Mouse (Mus musculus): ENCODE measurements at regions not wholly inside any gene's neighbourhood (a gene's known extent, or its start where the extent isn't known, plus 50 kb on each side); places are given as distances from the start of the nearest gene placed in this dataset.

DNA sequence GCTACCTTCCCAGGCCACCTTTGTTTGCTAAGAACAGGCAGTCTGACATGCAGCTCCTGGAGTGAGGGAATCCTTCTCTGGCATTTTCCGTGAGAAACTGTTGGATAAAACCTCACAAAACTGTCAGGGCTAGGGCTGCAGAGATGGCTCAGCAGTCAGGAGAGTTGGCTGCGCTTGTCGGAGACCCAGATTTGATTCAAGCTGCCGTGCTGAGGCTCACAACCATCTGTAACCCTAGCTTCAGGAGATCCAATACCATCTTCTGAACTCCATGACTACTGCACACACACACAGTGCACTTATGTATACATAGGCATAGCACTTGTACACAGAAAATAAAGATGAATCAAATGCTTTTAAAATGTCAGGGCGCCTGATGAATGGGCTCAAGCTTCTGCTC lies 82.5 kb downstream of the Asb1 start:
- H3K4me1 ChIP-seq (replicated peaks; ENCODE audit: control insufficient read depth, insufficient read depth, low read length) = no peaks in the 10 kb centered on the region
- no peaks in the 10 kb centered on the region for H3K9me3 ChIP-seq (ENCODE audit: control insufficient read depth)
- H3K27me3 ChIP-seq (replicated peaks; ENCODE audit: control insufficient read depth, insufficient read depth, low read length) = no peaks in the 10 kb centered on the region
- ATAC-seq = no peak
- no peaks in the 10 kb centered on the region for H3K36me3 ChIP-seq (ENCODE audit: control insufficient read depth, insufficient read depth)
- H3K27ac ChIP-seq (ENCODE audit: low read depth, low read length) = no peak overlapping the region
- 83% methylated on average over 5 of the region's 5 CpGs for WGBS
- H3K9ac ChIP-seq (ENCODE audit: low read depth, low read length) = no peak overlapping the region
- H3K4me3 ChIP-seq (ENCODE audit: low read depth, low read length) = no peak overlapping the region
- no peak for TF ChIP-seq CTCF (IDR thresholded peaks at IDR 0.05; ENCODE audit: low read depth)
- H3K4me2 ChIP-seq (replicated peaks; ENCODE audit: low read depth) = no peak overlapping the region

DNA sequence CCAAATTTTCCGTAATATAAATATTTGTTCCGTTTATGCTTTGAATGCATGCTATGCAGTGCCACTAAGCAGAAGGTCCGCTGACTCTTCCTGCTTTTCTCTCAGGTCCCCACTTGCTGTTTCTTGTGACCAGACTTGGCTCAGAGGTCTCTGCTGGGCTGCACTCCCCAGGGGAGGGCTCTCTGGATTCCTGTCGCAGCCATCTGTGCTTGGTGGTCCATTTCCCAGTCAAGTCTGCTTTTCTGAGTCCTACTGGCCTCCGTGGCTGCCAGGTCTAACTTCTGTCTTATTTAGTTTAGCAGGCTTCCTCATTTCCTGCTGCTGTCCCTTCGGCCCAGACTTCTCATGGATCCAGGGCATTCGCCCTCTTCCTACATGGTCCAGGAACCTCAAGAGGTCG lies 83.7 kb downstream of the Asb1 start:
- H3K36me3 ChIP-seq (ENCODE audit: control insufficient read depth, insufficient read depth) = no peaks in the 10 kb centered on the region
- no peak for ATAC-seq
- H3K9ac ChIP-seq (ENCODE audit: low read depth, low read length) = no peak overlapping the region

DNA sequence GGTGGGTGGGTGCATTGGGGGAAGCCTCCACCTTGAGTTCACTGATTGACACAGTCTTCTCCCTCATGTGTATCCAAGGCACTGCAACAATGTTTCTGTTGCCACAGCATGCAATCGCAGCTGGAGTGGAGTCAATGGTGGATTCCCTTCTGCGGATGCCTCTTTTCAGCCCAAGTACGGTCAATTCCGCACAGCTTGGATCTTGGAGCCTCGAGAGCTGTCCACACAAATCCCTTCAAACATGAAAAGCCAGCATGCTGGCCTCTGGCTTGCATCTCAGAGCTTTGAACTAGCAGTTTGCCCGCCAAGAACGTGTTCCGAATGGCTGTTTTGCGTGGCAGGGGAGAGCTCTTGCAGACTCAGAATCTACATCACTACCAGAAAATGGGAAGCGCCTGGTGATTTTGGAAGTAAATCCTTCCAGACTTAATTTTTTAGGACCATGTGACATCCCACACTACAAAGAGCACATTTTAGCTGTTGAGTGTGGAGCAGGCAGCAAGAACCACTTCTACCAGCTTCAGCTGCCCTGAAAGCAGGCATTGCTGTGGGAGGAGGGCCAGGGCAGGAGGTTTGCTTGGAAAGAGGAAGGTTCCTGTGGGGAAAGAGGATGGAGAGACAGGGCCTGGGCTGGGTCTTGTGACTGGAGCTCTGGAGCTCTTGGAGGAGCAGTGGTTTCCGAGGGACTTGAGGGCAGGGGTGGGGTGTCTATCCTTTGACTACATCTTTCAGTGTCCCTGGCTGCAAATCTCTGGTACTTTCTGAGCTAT lies 84.4 kb downstream of the Asb1 start:
- Histone ChIP-seq H3K36me3 (ENCODE audit: control insufficient read depth, insufficient read depth) (no peaks in the 10 kb centered on the region), H3K9ac (ENCODE audit: low read depth, low read length) (no peak overlapping the region), H3K4me2 (replicated peaks; ENCODE audit: low read depth) (no peak overlapping the region), H3K4me3 (ENCODE audit: low read depth, low read length) (no peak overlapping the region), H3K4me1 (replicated peaks; ENCODE audit: control insufficient read depth, insufficient read depth, low read length) (no peaks in the 10 kb centered on the region), H3K9me3 (ENCODE audit: control insufficient read depth) (no peaks in the 10 kb centered on the region), H3K27me3 (replicated peaks; ENCODE audit: control insufficient read depth, insufficient read depth, low read length) (no peaks in the 10 kb centered on the region), H3K27ac (ENCODE audit: low read depth, low read length) (no peak overlapping the region)
- TF ChIP-seq CTCF (IDR thresholded peaks at IDR 0.05; ENCODE audit: low read depth) = no peak
- no peak for ATAC-seq
- WGBS = 81% methylated on average over 11 of the region's 11 CpGs

More for the DNA sequence above, 83.7 kb downstream of the Asb1 start:
- H3K4me3 ChIP-seq (ENCODE audit: low read depth, low read length) = no peak overlapping the region
- H3K4me2 ChIP-seq (replicated peaks; ENCODE audit: low read depth) = no peak overlapping the region
- H3K4me1 ChIP-seq (replicated peaks; ENCODE audit: control insufficient read depth, insufficient read depth, low read length) = no peaks in the 10 kb centered on the region
- TF ChIP-seq CTCF (IDR thresholded peaks at IDR 0.05; ENCODE audit: low read depth) = no peak
- no peaks in the 10 kb centered on the region for H3K9me3 ChIP-seq (ENCODE audit: control insufficient read depth)
- no peaks in the 10 kb centered on the region for H3K27me3 ChIP-seq (replicated peaks; ENCODE audit: control insufficient read depth, insufficient read depth, low read length)
- WGBS = 56% methylated on average over 8 of the region's 8 CpGs
- no peak overlapping the region for H3K27ac ChIP-seq (ENCODE audit: low read depth, low read length)

DNA sequence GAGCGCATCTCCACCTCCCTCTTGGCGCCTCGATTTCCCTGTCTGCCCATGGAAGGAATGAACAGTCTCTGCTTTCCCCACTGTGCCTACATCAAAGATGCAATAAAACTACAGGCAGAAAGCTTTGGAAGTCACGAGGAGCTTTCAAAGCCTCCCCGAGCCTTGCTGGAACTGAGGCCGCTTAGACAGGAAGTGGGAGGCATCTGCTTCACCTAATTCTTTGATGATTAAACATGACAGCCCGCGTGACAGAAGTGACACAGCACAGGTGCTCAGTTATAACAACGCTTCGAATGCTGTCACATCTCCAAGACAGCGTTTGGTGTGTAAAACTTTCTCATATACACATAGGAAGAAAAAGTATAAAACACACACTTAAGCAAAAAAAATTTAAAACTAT lies 85.7 kb downstream of the Asb1 start:
- Histone ChIP-seq H3K4me3 (ENCODE audit: low read depth, low read length) (no peak overlapping the region), H3K36me3 (ENCODE audit: control insufficient read depth, insufficient read depth) (no peaks in the 10 kb centered on the region), H3K27me3 (replicated peaks; ENCODE audit: control insufficient read depth, insufficient read depth, low read length) (no peaks in the 10 kb centered on the region), H3K27ac (ENCODE audit: low read depth, low read length) (no peak overlapping the region), H3K9ac (ENCODE audit: low read depth, low read length) (no peak overlapping the region), H3K4me1 (replicated peaks; ENCODE audit: control insufficient read depth, insufficient read depth, low read length) (no peaks in the 10 kb centered on the region), H3K4me2 (replicated peaks; ENCODE audit: low read depth) (no peak overlapping the region), H3K9me3 (ENCODE audit: control insufficient read depth) (no peaks in the 10 kb centered on the region)
- 47% methylated on average over 11 of the region's 11 CpGs for WGBS
- no peak for ATAC-seq
- TF ChIP-seq CTCF (IDR thresholded peaks at IDR 0.05; ENCODE audit: low read depth) = no peak

DNA sequence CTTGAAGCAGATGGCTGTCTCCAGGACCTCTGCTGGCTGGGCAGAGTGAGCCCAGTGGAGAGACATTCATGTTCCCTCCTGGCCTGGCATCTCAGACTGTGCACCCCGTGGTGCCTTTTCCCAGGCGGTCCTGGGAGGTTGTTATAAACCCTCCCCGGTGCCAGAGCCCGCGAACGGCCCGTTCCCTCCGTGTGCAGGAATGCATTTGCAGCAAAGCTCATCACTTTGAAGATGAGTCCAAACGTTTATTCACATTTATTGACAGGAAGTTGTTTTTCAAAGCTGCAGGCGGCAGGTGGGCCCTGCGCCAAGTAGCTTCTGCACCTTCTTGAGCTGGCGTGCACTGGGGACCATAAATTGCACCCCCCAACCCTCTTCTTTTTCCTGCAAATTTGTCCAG lies 89.9 kb downstream of the Asb1 start:
- Histone ChIP-seq H3K9ac (ENCODE audit: low read depth, low read length) (no peak overlapping the region), H3K4me2 (replicated peaks; ENCODE audit: low read depth) (no peak overlapping the region), H3K27me3 (replicated peaks; ENCODE audit: control insufficient read depth, insufficient read depth, low read length) (no peaks in the 10 kb centered on the region), H3K4me3 (ENCODE audit: low read depth, low read length) (no peak overlapping the region), H3K27ac (ENCODE audit: low read depth, low read length) (no peak overlapping the region), H3K36me3 (ENCODE audit: control insufficient read depth, insufficient read depth) (no peaks in the 10 kb centered on the region), H3K4me1 (replicated peaks; ENCODE audit: control insufficient read depth, insufficient read depth, low read length) (no peaks in the 10 kb centered on the region), H3K9me3 (ENCODE audit: control insufficient read depth) (no peaks in the 10 kb centered on the region)
- TF ChIP-seq CTCF (IDR thresholded peaks at IDR 0.05; ENCODE audit: low read depth) = no peak
- WGBS = 41% methylated on average over 12 of the region's 12 CpGs
- ATAC-seq = no peak

GRCm38 (mm10) chr1:91630871-91631410 lies 90.6 kb downstream of the Asb1 start:
- Histone ChIP-seq H3K9ac (ENCODE audit: low read depth, low read length) (no peak overlapping the region), H3K27me3 (replicated peaks; ENCODE audit: control insufficient read depth, insufficient read depth, low read length) (no peaks in the 10 kb centered on the region), H3K9me3 (ENCODE audit: control insufficient read depth) (no peaks in the 10 kb centered on the region), H3K36me3 (ENCODE audit: control insufficient read depth, insufficient read depth) (no peaks in the 10 kb centered on the region), H3K4me1 (replicated peaks; ENCODE audit: control insufficient read depth, insufficient read depth, low read length) (no peaks in the 10 kb centered on the region), H3K4me3 (ENCODE audit: low read depth, low read length) (no peak overlapping the region), H3K4me2 (replicated peaks; ENCODE audit: low read depth) (no peak overlapping the region), H3K27ac (ENCODE audit: low read depth, low read length) (no peak overlapping the region)
- 68% methylated on average over 6 of the region's 6 CpGs for WGBS
- no peak for TF ChIP-seq CTCF (IDR thresholded peaks at IDR 0.05; ENCODE audit: low read depth)
- no peak for ATAC-seq

Data from intestine, postnatal 0 days (tissue).